ENCODE assay signal across 10 mouse cellular contexts in genomic region chr7:83431094-83431493, GRCm38 (mm10).
DNase-seq lines count a peak whose midpoint lies in the region; ATAC-seq and TF ChIP-seq lines count a peak whose summit lies in the region.
"Had no signal": no experiment of that assay in that cellular context is flagged by ENCODE, and none has a peak within 500 bp of the region (broad histone marks: within the 10 kb centered on the region; RNA-seq: fewer than 3 reads in every experiment).

No protein-coding gene starts in this region.

- no peak overlapping the region for H3K9ac ChIP-seq in kidney, postnatal 0 days (ENCODE audit: low read depth, low read length)
- no peak overlapping the region for H3K9ac ChIP-seq in hindbrain, embryonic 16.5 days (ENCODE audit: low read depth, low read length)
- H3K9ac ChIP-seq: embryonic facial prominence, embryonic 15.5 days had no signal

- no peak for TF ChIP-seq CTCF in kidney, postnatal 0 days (IDR thresholded peaks at IDR 0.05; ENCODE audit: low read depth)

- H3K27ac ChIP-seq in kidney, postnatal 0 days, result no peak overlapping the region
- H3K27ac ChIP-seq in hindbrain, embryonic 16.5 days (ENCODE audit: low read depth, low read length), result no peak overlapping the region
- H3K27ac ChIP-seq: embryonic facial prominence, embryonic 15.5 days; macrophage had no signal

- no peaks in the 10 kb centered on the region for H3K27me3 ChIP-seq in kidney, postnatal 0 days (ENCODE audit: insufficient read depth, low read length)
- no peaks in the 10 kb centered on the region for H3K27me3 ChIP-seq in hindbrain, embryonic 16.5 days (replicated peaks; ENCODE audit: control insufficient read depth, insufficient read depth, low read length)
- H3K27me3 ChIP-seq: embryonic facial prominence, embryonic 15.5 days had no signal

- peak; percentile 8 for DNase-seq in left cerebral cortex, postnatal 4 days
- no peak for DNase-seq in left cerebral cortex, adult 8-10 months (ENCODE audit: low spot score in 2 of 2)
- DNase-seq in gastrocnemius, postnatal 14 days, result peak; percentile 77
- DNase-seq in kidney, postnatal 0 days (ENCODE audit: low spot score), result peak; percentile 82
- peak; percentile 42 for DNase-seq in ovary, postnatal 14 days (ENCODE audit: low spot score)
- DNase-seq in embryo, embryonic 11 days, result no peak
- no peak for DNase-seq in thymus, postnatal 0 days (ENCODE audit: low spot score)

- no peak overlapping the region for H3K4me3 ChIP-seq in kidney, postnatal 0 days (replicated peaks; ENCODE audit: low read depth, low read length)
- H3K4me3 ChIP-seq in hindbrain, embryonic 16.5 days (ENCODE audit: low read length), result no peak overlapping the region
- H3K4me3 ChIP-seq: embryonic facial prominence, embryonic 15.5 days had no signal

- ATAC-seq in kidney, postnatal 0 days (replicated peaks; ENCODE audit: low FRiP score, low read depth), result no peak
- no peak for ATAC-seq in hindbrain, embryonic 16.5 days

- H3K4me1 ChIP-seq in kidney, postnatal 0 days (replicated peaks; ENCODE audit: insufficient read depth, low read length), result peaks cover 3% of the 10 kb centered on the region; the same call in 1 of the 2 replicates
- no peaks in the 10 kb centered on the region for H3K4me1 ChIP-seq in hindbrain, embryonic 16.5 days (ENCODE audit: control insufficient read depth, insufficient read depth, low read depth, low read length)
- H3K4me1 ChIP-seq: embryonic facial prominence, embryonic 15.5 days had no signal

- intact Hi-C loops in left cerebral cortex, postnatal 4 days (cut with DNase I), result no loop called here
- intact Hi-C loops in gastrocnemius, postnatal 14 days (cut with DNase I; ENCODE audit: low total_unique reads), result no loop called here

- WGBS in kidney, postnatal 0 days, result 10% methylated on average over 2 of the region's 2 CpGs
- WGBS in hindbrain, embryonic 16.5 days, result 58% methylated on average over 2 of the region's 2 CpGs

- no peak overlapping the region for H3K4me2 ChIP-seq in kidney, postnatal 0 days (ENCODE audit: low read length)
- no peak overlapping the region for H3K4me2 ChIP-seq in hindbrain, embryonic 16.5 days (ENCODE audit: low read length)
- H3K4me2 ChIP-seq: embryonic facial prominence, embryonic 15.5 days had no signal

- H3K9me3 ChIP-seq in kidney, postnatal 0 days (replicated peaks; ENCODE audit: low read length), result no peaks in the 10 kb centered on the region
- no peaks in the 10 kb centered on the region for H3K9me3 ChIP-seq in hindbrain, embryonic 16.5 days (ENCODE audit: control insufficient read depth, low read length)
- H3K9me3 ChIP-seq: embryonic facial prominence, embryonic 15.5 days had no signal

- no peaks in the 10 kb centered on the region for H3K36me3 ChIP-seq in kidney, postnatal 0 days (ENCODE audit: insufficient read depth, low read length)
- no peaks in the 10 kb centered on the region for H3K36me3 ChIP-seq in hindbrain, embryonic 16.5 days (ENCODE audit: control insufficient read depth, insufficient read depth, low read length)
- H3K36me3 ChIP-seq: embryonic facial prominence, embryonic 15.5 days had no signal

Comparison
In these comparisons a context has a peak if more than half of its experiments do, and no peak if none do; other contexts are left out.
1. DNase-seq: peak in left cerebral cortex, postnatal 4 days (single experiment), gastrocnemius, postnatal 14 days (single experiment), kidney, postnatal 0 days (single experiment) and ovary, postnatal 14 days (single experiment); none in left cerebral cortex, adult 8-10 months (0 of 2), embryo, embryonic 11 days (single experiment) and thymus, postnatal 0 days (single experiment).